Mouse (Mus musculus) megakaryocyte, embryonic 14.5 days (primary cell): ENCODE measurements around the gene Traf2.

Experiments
- FLI1 ChIP-seq: IDR thresholded peaks from 2 replicates; pipeline ENCODE4 v1.6.1; 2012; ENCODE audit warnings: low read length, inconsistent platforms, mixed read lengths
- GATA1 ChIP-seq: IDR thresholded peaks from 3 replicates; pipeline ENCODE4 v1.6.1; 2012; ENCODE audit warnings: mixed read lengths, low read length, inconsistent platforms, borderline replicate concordance

GRCm38 (mm10) chr2:25536531-25536930, 10.2 kb downstream of the Traf2 start:
- TF ChIP-seq GATA1 (no peak), FLI1 (no peak)
